Mouse (Mus musculus) lung, adult 2 months (tissue): ENCODE results near the gene Sumo2.

Experiments used
- CTCF ChIP-seq: fragments of 200-500 bp; IDR thresholded peaks from 2 replicates; pipeline ENCODE4 v1.5.1; 2011; ENCODE audit warnings: mild to moderate bottlenecking, low read length, control low read depth; ENCODE audit not compliant: insufficient read depth
- POLR2A ChIP-seq: fragments of 200-500 bp; IDR thresholded peaks from 2 replicates; pipeline ENCODE4 v1.6.1; 2011; ENCODE audit warnings: low read depth, mild to moderate bottlenecking, control low read depth, low read length, borderline replicate concordance; ENCODE audit errors: extremely low read depth

DNA sequence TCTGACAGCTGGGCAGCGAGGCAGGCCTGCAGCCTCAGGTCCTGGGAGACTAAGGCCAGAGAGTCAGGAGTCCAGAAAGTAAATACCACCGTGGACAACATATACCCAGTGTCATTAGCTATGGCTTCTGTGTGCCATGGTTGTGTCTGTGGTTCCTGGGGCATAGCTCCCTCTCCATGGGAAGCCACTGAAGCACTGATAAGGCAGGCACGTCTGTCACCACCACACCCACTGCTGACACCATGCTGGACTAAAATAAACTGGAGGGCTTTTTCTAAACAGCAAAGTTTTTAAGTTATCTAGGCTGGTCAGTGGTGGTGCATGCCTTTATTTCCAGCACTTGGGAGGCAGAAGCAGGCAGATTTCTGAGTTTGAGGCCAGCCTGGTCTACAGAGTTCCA lies 29.5 kb downstream of the Sumo2 start:
- TF ChIP-seq CTCF = no peak
- no peak for TF ChIP-seq POLR2A
